24 mouse cellular contexts compared by ENCODE assay signal in genomic region chr15:84423781-84424180, GRCm38 (mm10). TPM values are rescaled to one million over a fixed set of nuclear protein-coding genes. Genes with fewer than 3 reads are reported as not detected.
DNase-seq lines count a peak whose midpoint lies in the region; ATAC-seq lines count a peak whose summit lies in the region.
"Had no signal": no experiment of that assay in that cellular context is flagged by ENCODE, and none has a peak within 500 bp of the region (broad histone marks: within the 10 kb centered on the region; RNA-seq: fewer than 3 reads in every experiment).

No protein-coding gene starts in this region.

- peak; percentile 34 for DNase-seq in adrenal gland, postnatal 14 days
- no peak for DNase-seq in adrenal gland, postnatal 10 days
- no peak for DNase-seq in embryonic facial prominence, embryonic 10.5 days (ENCODE audit: low spot score)
- no peak for DNase-seq in kidney, adult 18-20 months
- DNase-seq: cerebellum, adult 11 months; cerebellum, adult 2 months; cerebellum, adult 9-11 months; cerebellum, postnatal 25 days; gastrocnemius, postnatal 25 days; heart, adult 18-20 months; kidney, adult 8-10 months had no signal

- no peaks in the 10 kb centered on the region for H3K36me3 ChIP-seq in heart, embryonic 14.5 days (ENCODE audit: control insufficient read depth, insufficient read depth, low read length)
- no peaks in the 10 kb centered on the region for H3K36me3 ChIP-seq in heart, embryonic 12.5 days
- H3K36me3 ChIP-seq in embryonic facial prominence, embryonic 10.5 days (replicated peaks), result no peaks in the 10 kb centered on the region
- H3K36me3 ChIP-seq: embryonic facial prominence, embryonic 13.5 days; forebrain, embryonic 12.5 days; forebrain, embryonic 15.5 days; heart, embryonic 13.5 days; hindbrain, embryonic 15.5 days had no signal

- H3K27ac ChIP-seq in heart, embryonic 14.5 days (replicated peaks in 1 of 2; ENCODE audit: control insufficient read depth in 1 of 2, insufficient read depth in 1 of 2, low read depth in 2 of 2, low read length in 2 of 2), result no peak overlapping the region
- H3K27ac ChIP-seq in heart, embryonic 12.5 days (ENCODE audit: poor library complexity, severe bottlenecking), result no peak overlapping the region
- H3K27ac ChIP-seq in embryonic facial prominence, embryonic 10.5 days (replicated peaks), result 0 out of 2 replicates have a peak overlapping the region, but pooled peaks have one; percentile 20
- H3K27ac ChIP-seq: embryonic facial prominence, embryonic 13.5 days; forebrain, embryonic 12.5 days; forebrain, embryonic 15.5 days; heart, embryonic 13.5 days; hindbrain, embryonic 15.5 days had no signal

- H3K4me2 ChIP-seq in heart, embryonic 14.5 days (ENCODE audit: low read length), result no peak overlapping the region
- H3K4me2 ChIP-seq in heart, embryonic 12.5 days, result no peak overlapping the region
- H3K4me2 ChIP-seq: embryonic facial prominence, embryonic 13.5 days; forebrain, embryonic 12.5 days; forebrain, embryonic 15.5 days; heart, embryonic 13.5 days; hindbrain, embryonic 15.5 days had no signal

- H3K9ac ChIP-seq in heart, embryonic 14.5 days (ENCODE audit: low read length), result peak overlapping the region; percentile 27; the same call in 1 of the 2 replicates
- no peak overlapping the region for H3K9ac ChIP-seq in heart, embryonic 12.5 days
- H3K9ac ChIP-seq: embryonic facial prominence, embryonic 13.5 days; forebrain, embryonic 12.5 days; forebrain, embryonic 15.5 days; heart, embryonic 13.5 days; hindbrain, embryonic 15.5 days had no signal

- H3K9me3 ChIP-seq in heart, embryonic 14.5 days (ENCODE audit: control insufficient read depth, low read length), result no peaks in the 10 kb centered on the region
- H3K9me3 ChIP-seq in heart, embryonic 12.5 days (replicated peaks), result no peaks in the 10 kb centered on the region
- no peaks in the 10 kb centered on the region for H3K9me3 ChIP-seq in embryonic facial prominence, embryonic 10.5 days
- H3K9me3 ChIP-seq: embryonic facial prominence, embryonic 13.5 days; forebrain, embryonic 12.5 days; forebrain, embryonic 15.5 days; heart, embryonic 13.5 days; hindbrain, embryonic 15.5 days had no signal

- peaks cover 12% of the 10 kb centered on the region; the same call in 1 of the 2 replicates for H3K27me3 ChIP-seq in heart, embryonic 14.5 days (ENCODE audit: control insufficient read depth, insufficient read depth, low read length)
- peaks cover 58% of the 10 kb centered on the region for H3K27me3 ChIP-seq in heart, embryonic 12.5 days (replicated peaks)
- H3K27me3 ChIP-seq in embryonic facial prominence, embryonic 10.5 days (replicated peaks; ENCODE audit: low read depth, poor library complexity, severe bottlenecking), result peaks cover 76% of the 10 kb centered on the region
- H3K27me3 ChIP-seq: forebrain, embryonic 15.5 days had no signal

- no peak overlapping the region for H3K4me3 ChIP-seq in heart, embryonic 14.5 days (ENCODE audit: control insufficient read depth in 1 of 2, insufficient read depth in 1 of 2, low read depth in 1 of 2, low read length in 2 of 2)
- no peak overlapping the region for H3K4me3 ChIP-seq in heart, embryonic 12.5 days
- H3K4me3 ChIP-seq in embryonic facial prominence, embryonic 10.5 days, result no peak overlapping the region
- H3K4me3 ChIP-seq: embryonic facial prominence, embryonic 13.5 days; erythroblast, embryonic 14.5 days; forebrain, embryonic 12.5 days; forebrain, embryonic 15.5 days; heart, embryonic 13.5 days; hindbrain, embryonic 15.5 days had no signal

- WGBS in heart, embryonic 14.5 days, result 58% methylated on average over 5 of the region's 5 CpGs
- 56% methylated on average over 5 of the region's 5 CpGs for WGBS in heart, embryonic 12.5 days
- WGBS in embryonic facial prominence, embryonic 10.5 days, result 79% methylated on average over 5 of the region's 5 CpGs

- ATAC-seq in heart, embryonic 14.5 days (ENCODE audit: insufficient number of reproducible peaks, insufficient read depth, low FRiP score, low read depth), result no peak
- no peak for ATAC-seq in heart, embryonic 12.5 days (ENCODE audit: insufficient number of reproducible peaks, low FRiP score)
- ATAC-seq: CD4-positive, CD25-positive, alpha-beta regulatory T cell, adult 4 months; forebrain, embryonic 15.5 days; intestine, postnatal 0 days had no signal

- peaks cover 7 to 8% of the 10 kb centered on the region in 2 experiments; a peak in 3 of 4 replicates for H3K4me1 ChIP-seq in heart, embryonic 14.5 days (ENCODE audit: control insufficient read depth in 2 of 2, insufficient read depth in 2 of 2, low read length in 2 of 2)
- H3K4me1 ChIP-seq in heart, embryonic 12.5 days (replicated peaks), result peaks cover 12% of the 10 kb centered on the region
- peaks cover 49% of the 10 kb centered on the region for H3K4me1 ChIP-seq in embryonic facial prominence, embryonic 10.5 days

RNA-seq across cellular contexts. Expression of gene Shisal1, which starts 23.1 kb away (rescaled TPM):
- 1.8 and 2.6 TPM in 2 replicates for total RNA-seq in adrenal gland, postnatal 14 days (2021)
- 1 to 10 TPM; 1.8 to 3.2 TPM for total RNA-seq in adrenal gland, postnatal 10 days (2021)
- 0.61 and 0.91 TPM in 2 replicates for polyA plus RNA-seq in heart, embryonic 14.5 days (2014; fragmentation: Nextera tagmentation; extraction: Ambion mirVana)
- 0.44 and 0.51 TPM in 2 replicates for polyA plus RNA-seq in heart, embryonic 12.5 days (2016; fragmentation: Nextera tagmentation; extraction: Ambion mirVana)
- polyA plus RNA-seq in embryonic facial prominence, embryonic 10.5 days (2016; fragmentation: Nextera tagmentation; extraction: Ambion mirVana), result 1.9 and 2.2 TPM in 2 replicates
- total RNA-seq: common myeloid progenitor, adult 5-6 weeks; MEL had no signal
- polyA plus RNA-seq: C2C12; CD4-positive, CD25-positive, alpha-beta regulatory T cell, adult 4 months; erythroblast, embryonic 14.5 days had no signal
